Mouse (Mus musculus): Measurements from ENCODE around the gene Sar1b.

The Sar1b gene

DNA sequence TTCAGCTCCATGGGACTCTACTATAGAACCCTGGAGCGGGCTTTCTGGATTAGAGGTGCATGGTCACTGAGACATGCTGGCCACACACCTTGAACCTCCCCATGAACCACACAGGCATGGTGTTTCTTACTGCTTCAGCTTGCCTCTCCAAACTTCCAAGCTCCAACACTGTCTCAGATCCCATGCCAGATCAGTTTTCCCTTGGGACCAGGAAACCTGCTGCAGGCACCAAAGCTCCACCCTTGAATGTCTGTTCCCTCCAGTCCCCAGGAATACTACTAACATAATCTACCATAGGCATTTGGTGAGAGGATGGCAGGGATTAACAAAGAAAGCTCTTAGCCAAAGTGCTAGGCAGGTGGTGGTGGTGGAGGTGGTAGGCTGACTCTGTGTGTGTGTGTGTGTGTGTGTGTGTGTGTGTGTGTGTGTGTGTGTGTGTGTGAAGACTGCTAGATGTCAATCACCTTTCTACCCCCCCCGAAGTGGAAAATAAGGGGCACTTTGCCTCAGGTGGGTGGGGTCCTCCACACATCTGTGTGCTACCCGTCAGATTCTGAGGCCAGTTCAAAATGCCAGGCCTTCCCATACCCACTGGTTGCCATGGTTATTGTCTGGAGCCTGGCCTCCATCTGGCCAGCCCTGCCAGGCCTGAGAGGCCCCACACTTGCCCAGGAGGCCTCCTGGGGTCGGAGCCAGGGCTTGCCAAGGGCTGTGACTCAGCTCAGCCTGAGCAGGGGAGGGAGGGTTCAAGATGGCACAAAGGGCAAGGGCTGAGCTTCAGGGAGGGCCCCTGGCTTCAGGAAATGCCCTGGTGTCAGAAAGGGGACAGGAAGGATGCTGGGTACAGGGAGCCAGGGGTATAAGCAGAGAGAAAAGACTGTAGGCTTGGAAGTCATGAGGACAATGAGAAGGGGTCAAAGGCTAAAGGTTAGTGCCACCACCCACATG, 68.7 kb downstream of the Sar1b start:
- DNase-seq (ENCODE audit: low read depth, low spot score) = no peak

DNA sequence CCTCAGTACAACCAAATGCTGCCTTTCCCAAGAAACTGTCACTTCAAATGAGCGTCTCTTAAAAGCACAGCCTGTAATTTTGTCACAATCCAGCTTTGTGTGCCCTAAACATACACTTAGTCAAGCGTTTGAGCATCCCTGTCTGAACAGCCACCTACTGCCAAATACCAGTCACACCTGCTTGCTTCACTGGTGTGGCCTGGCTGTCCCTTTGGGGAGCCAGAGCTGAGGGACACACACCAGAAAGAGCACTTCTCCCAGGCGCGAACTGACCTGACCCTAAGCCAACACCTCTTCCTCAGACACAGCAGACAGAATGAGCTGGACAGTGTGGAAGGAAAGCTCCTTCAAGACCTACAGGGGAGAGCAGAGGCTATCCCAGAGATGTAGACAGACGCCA, 69.5 kb downstream of the Sar1b start:
- DNase-seq (ENCODE audit: low read depth, low spot score) = no peak

DNA sequence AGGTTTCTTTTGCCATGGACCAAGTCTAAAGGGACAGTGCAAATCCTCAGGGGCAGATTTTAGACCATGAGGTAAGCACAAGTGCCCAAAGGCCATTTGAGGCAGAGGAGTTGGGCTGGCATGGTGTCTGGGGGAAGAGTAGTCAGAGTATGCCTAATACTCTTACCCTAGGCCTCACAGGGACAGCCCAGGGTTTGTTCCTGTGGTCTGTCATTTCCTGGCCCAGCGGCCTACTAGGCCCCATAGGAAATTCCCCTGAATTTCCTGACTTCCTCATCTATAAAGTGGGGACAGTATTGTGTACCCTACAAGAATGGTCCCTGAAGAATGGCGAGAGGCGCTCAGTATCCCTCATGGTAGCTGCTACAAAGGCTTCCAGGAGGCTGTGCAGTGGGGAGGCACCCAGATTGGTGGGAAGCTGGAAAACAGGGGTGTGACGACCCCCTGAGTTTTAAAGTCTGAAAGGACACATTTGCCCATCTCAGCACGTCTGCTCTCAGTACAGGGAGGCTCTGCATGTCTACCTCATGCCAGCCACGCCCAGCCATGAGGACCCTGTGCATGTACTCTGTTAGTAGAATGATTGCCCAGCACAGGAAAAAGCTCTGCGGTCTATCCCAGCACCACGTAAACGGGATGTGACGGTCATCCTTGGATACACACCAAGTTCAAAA, 70.0 kb downstream of the Sar1b start:
- DNase-seq (ENCODE audit: low read depth, low spot score) = no peak

DNA sequence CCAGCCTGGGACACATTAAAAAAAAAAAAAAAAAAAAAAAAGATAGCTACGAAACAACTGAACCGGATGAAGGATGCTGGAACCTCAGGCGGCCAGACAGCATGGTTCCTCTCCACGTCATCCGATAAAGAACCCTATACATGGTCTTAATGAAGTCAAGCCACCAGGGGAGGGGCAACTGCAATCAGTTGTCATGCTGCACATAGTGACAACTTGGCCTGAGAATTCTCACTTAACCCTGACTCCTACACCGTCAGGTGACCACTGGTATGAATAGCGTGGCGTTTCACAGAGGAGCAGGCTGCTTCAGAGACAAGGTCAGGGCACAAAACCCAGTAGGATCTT, 70.6 kb downstream of the Sar1b start:
- no peak for DNase-seq (ENCODE audit: low read depth, low spot score)

DNA sequence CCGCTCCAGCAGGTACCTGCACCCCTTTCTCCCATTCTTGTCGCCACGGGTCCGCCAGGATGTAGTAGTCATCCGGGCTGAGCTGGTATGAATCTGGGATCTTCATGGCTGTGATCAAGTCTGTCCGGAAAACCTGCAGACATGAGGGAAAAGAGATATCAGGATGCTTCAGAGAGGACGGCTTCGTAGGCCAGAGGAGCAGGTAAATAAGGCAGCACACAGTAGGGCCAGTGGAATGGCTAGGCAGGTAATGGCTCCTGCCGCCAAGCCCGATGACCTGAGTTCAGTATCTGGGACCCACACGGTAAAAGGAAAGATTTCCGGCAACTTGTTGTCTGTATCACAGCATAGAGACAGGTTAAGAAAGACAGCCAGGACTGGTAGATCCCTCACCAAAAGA, 72.1 kb downstream of the Sar1b start:
- DNase-seq (ENCODE audit: low read depth, low spot score) = no peak

DNA sequence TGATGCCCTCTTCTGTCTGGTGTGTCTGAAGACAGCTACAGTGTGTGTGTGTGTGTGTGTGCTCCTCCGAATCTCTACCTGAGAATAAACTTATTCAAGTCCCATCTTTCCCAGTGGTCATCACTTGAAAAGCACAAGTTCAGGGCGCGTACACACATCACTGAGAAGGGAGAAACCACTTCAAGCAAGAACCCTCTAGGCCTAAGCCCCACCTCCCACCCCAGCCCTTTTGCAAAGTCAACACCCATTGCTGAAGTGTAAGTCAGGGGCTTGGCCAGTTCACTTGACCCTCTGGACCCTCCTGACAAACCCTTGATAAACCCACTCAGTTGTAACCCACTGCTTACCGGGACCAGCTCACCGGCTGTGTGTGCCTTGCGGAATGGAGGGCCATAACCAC, 73.0 kb downstream of the Sar1b start:
- DNase-seq (ENCODE audit: low read depth, low spot score) = no peak

DNA sequence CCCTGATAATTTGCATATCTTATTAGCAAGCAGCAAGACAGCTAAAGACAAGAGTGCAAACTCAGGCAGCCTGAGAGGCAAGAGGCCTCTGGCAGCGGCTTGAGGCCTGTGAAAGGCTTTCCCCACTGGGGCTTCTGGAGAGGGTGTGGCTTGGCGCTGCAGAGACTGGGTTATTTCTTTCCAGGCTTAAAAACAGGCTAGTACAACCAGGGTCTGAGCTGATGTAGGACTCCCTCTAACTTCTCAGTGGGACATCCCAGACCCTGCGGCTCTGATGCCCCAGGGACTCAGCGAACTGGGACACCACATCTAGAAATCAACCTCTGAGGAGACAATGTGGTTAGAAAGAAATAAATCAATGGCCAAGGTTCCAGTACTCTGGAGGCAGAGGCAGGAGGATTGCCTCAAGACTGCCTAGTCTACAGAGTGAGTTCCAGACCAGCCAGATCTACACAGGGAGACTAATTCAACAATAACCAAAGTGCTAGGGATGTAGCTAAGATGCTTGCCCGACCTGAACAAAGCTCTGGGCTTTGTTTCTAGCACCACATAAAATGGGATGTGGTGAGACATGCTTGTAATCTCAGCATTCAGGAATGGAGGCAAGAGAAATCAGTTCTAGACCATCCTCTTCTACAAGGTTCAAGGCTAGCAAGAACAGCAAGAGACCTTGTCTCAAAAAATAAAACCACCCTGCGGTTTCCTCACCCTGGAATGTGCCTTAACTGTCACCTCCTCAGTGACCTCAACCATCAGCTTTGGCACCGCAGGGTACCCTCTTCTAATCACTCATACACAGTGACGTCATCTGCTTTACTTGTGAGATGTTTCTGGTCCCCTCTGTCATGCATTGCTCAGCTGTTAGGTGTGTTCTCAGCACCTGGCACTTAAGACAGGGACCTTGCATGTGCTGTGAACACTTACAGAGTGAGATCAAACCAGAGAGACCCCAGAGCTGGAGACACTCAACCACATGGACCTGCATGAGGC, 74.0 kb downstream of the Sar1b start:
- no peak for DNase-seq (ENCODE audit: low read depth, low spot score)

DNA sequence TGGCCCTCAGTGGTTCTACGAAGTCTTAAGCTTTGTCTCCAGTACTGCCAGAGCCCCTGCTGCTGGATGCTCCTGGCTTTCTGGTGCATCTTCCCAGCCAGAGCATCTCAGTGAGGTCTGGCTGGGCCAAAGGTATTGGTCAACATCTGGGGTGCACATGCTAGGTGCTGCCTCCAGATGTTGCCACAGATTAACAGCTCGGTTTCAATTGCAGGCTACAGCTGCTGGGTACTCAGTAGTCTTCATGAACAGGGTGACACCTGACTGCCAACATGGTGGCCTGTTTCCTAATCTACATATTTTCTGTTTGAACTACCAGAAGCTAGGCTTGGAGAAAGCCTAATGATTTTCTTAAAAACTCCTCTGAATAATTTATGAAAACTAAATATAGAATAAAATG, 75.6 kb downstream of the Sar1b start:
- no peak for DNase-seq (ENCODE audit: low read depth, low spot score)

DNA sequence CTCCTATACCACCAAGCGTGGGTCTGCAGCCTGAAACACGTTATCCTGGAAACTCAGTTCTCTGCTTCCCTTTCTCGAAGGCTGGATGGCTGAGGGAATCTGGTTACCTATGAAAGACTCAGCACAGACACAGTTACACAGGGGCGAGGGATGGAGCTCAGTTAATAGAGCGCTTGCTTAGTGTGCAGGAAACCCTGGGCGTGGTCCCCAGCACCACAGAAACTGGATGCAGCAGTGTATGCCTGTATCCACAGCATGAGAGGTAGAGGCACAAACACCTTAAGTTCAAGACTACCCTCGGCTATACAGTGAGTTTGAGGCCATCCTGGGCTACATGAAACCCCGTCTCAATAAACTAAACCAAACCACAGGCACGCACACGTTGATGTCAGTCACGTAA, 76.5 kb downstream of the Sar1b start:
- DNase-seq (ENCODE audit: low read depth, low spot score) = no peak

DNA sequence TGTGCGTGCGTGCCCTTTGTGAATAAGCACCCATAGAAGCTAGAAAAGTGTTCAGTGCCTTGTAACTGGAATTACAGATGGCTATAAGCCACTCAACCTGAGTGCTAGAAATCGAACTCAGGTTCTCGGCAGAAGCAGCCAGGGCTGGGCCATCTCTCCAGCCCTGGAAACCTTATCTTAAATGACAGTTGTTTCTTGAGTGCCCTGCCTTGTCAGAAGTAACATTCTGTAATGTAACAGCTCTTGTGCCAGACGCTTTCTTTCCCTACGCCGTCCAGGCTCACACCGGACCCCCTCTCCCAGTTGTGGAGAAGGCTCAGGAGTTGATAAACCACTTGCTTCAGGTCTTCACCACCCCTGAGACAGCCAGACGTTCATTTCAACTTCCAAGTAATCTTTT, 77.2 kb downstream of the Sar1b start:
- no peak for DNase-seq (ENCODE audit: low read depth, low spot score)

DNA sequence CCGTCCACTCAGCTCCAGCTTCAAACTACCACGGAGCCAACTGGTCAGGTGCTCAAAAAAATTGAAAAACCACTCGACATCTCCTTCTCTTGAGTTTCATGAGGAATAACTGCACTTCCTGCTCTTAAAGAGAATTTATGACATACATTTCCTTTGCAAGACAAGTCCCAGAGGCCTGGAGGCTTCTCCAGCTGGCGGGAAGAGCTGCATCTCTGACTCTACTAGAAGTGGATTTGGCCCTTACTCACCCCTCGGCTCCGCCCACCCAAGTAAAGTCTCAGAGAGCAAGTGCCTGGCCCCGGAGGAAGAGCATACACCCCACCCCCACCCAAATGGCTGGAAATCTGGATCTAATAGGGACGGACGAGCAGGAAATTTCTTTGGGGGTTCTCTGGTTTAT, 77.7 kb downstream of the Sar1b start:
- no peak for DNase-seq (ENCODE audit: low read depth, low spot score)

Data from WW6 (cell line).